In genomic region chr2:74714881-74715280, GRCm38 (mm10) we compare ENCODE assay signal across 13 mouse cellular contexts. TPM values are rescaled to one million over a fixed set of nuclear protein-coding genes. Genes with fewer than 3 reads are reported as not detected.
DNase-seq lines count a peak whose midpoint lies in the region; ATAC-seq and TF ChIP-seq lines count a peak whose summit lies in the region.
"Had no signal": no experiment of that assay in that cellular context is flagged by ENCODE, and none has a peak within 500 bp of the region (broad histone marks: within the 10 kb centered on the region; RNA-seq: fewer than 3 reads in every experiment).

No protein-coding gene starts in this region.

- TF ChIP-seq POLR2A in embryonic fibroblast, embryonic 13.5 days (IDR thresholded peaks at IDR 0.05; ENCODE audit: low read depth, low read length): peak; percentile 62

- no peak for TF ChIP-seq CTCF in embryonic fibroblast, embryonic 13.5 days (IDR thresholded peaks at IDR 0.05; ENCODE audit: borderline replicate concordance, insufficient read depth, low read length)
- TF ChIP-seq CTCF in layer of hippocampus, adult 2 months (conservative IDR thresholded peaks at IDR 0.05): no peak

- H3K36me3 ChIP-seq in heart, embryonic 13.5 days: no peaks in the 10 kb centered on the region
- H3K36me3 ChIP-seq in heart, embryonic 11.5 days (ENCODE audit: control insufficient read depth, insufficient read depth, low read length): no peaks in the 10 kb centered on the region
- H3K36me3 ChIP-seq in limb, embryonic 10.5 days: 0 out of 2 replicates have a peak, but pooled peaks cover 5% of the 10 kb centered on the region
- H3K36me3 ChIP-seq: forebrain, embryonic 15.5 days; heart, embryonic 15.5 days had no signal

- H3K9me3 ChIP-seq in heart, embryonic 13.5 days: no peaks in the 10 kb centered on the region
- no peaks in the 10 kb centered on the region for H3K9me3 ChIP-seq in heart, embryonic 11.5 days (replicated peaks; ENCODE audit: control insufficient read depth, low read length)
- no peaks in the 10 kb centered on the region for H3K9me3 ChIP-seq in limb, embryonic 10.5 days (replicated peaks)
- H3K9me3 ChIP-seq: forebrain, embryonic 15.5 days; heart, embryonic 15.5 days had no signal

- H3K27me3 ChIP-seq in heart, embryonic 13.5 days (replicated peaks): peaks cover 100% of the 10 kb centered on the region
- peaks cover 93% of the 10 kb centered on the region for H3K27me3 ChIP-seq in heart, embryonic 11.5 days (ENCODE audit: control insufficient read depth, insufficient read depth, low read length)
- H3K27me3 ChIP-seq in limb, embryonic 10.5 days (ENCODE audit: low read depth, poor library complexity, severe bottlenecking): peaks cover 36% of the 10 kb centered on the region

- H3K4me2 ChIP-seq in heart, embryonic 13.5 days: 0 out of 2 replicates have a peak overlapping the region, but pooled peaks have one; percentile 8
- no peak overlapping the region for H3K4me2 ChIP-seq in heart, embryonic 11.5 days
- H3K4me2 ChIP-seq: forebrain, embryonic 15.5 days had no signal

- WGBS in heart, embryonic 13.5 days: 1% methylated on average over 14 of the region's 14 CpGs
- under 1% methylated on average over 14 of the region's 14 CpGs for WGBS in heart, embryonic 11.5 days (ENCODE audit: insufficient replicate concordance)
- WGBS in limb, embryonic 10.5 days: under 1% methylated on average over 14 of the region's 14 CpGs

- peak; percentile 82 for DNase-seq in NIH3T3 (ENCODE audit: low read depth)
- DNase-seq in limb, embryonic 10.5 days (ENCODE audit: low spot score): peak; percentile 72
- DNase-seq in Muller cell, postnatal 12 days (ENCODE audit: inconsistent ontology term): no peak
- DNase-seq in spleen, postnatal 4 days (ENCODE audit: low spot score in 2 of 2): no peak
- DNase-seq in layer of hippocampus, adult 2 months (ENCODE audit: low spot score in 2 of 2): no peak
- DNase-seq: layer of hippocampus, postnatal 36 days had no signal

- no peak for ATAC-seq in heart, embryonic 13.5 days (ENCODE audit: extremely low read depth, insufficient number of reproducible peaks, low FRiP score, low TSS enrichment)
- no peak for ATAC-seq in heart, embryonic 11.5 days (replicated peaks; ENCODE audit: insufficient number of reproducible peaks, low FRiP score, low TSS enrichment)
- ATAC-seq: forebrain, embryonic 15.5 days had no signal

- H3K4me1 ChIP-seq in heart, embryonic 13.5 days: peaks cover 13% of the 10 kb centered on the region
- peaks cover 5% of the 10 kb centered on the region; the same call in 1 of the 2 replicates for H3K4me1 ChIP-seq in heart, embryonic 11.5 days (ENCODE audit: control insufficient read depth, insufficient read depth, low read length)
- no peaks in the 10 kb centered on the region for H3K4me1 ChIP-seq in embryonic fibroblast, embryonic 13.5 days (ENCODE audit: control insufficient read depth, insufficient read depth, low read length)
- peaks cover 78% of the 10 kb centered on the region for H3K4me1 ChIP-seq in limb, embryonic 10.5 days

- no peak overlapping the region for H3K27ac ChIP-seq in heart, embryonic 13.5 days (replicated peaks)
- H3K27ac ChIP-seq in heart, embryonic 11.5 days (ENCODE audit: low read depth, low read length): no peak overlapping the region
- peak overlapping the region; percentile 72 for H3K27ac ChIP-seq in embryonic fibroblast, embryonic 13.5 days (ENCODE audit: insufficient read depth, low read length)
- H3K27ac ChIP-seq in limb, embryonic 10.5 days: peak overlapping the region; percentile 97
- no peak overlapping the region for H3K27ac ChIP-seq in layer of hippocampus, adult 2 months
- H3K27ac ChIP-seq: forebrain, embryonic 15.5 days; heart, embryonic 15.5 days had no signal

- H3K9ac ChIP-seq in heart, embryonic 13.5 days: no peak overlapping the region
- H3K9ac ChIP-seq in heart, embryonic 11.5 days (ENCODE audit: low read depth, low read length): no peak overlapping the region
- H3K9ac ChIP-seq: forebrain, embryonic 15.5 days; heart, embryonic 15.5 days had no signal

- H3K4me3 ChIP-seq in heart, embryonic 13.5 days: no peak overlapping the region
- H3K4me3 ChIP-seq in heart, embryonic 11.5 days (ENCODE audit: low read depth, low read length): no peak overlapping the region
- H3K4me3 ChIP-seq in embryonic fibroblast, embryonic 13.5 days (ENCODE audit: insufficient read depth, low read length): no peak overlapping the region
- peak overlapping the region; percentile 89 for H3K4me3 ChIP-seq in limb, embryonic 10.5 days
- no peak overlapping the region for H3K4me3 ChIP-seq in layer of hippocampus, adult 2 months
- H3K4me3 ChIP-seq: forebrain, embryonic 15.5 days; heart, embryonic 15.5 days had no signal

RNA-seq across cellular contexts. Expression of gene Hoxd4, which starts 3.2 kb away (rescaled TPM):
- polyA plus RNA-seq in heart, embryonic 13.5 days (2015; fragmentation: Nextera tagmentation; extraction: Ambion mirVana): not detected in 2 replicates
- polyA plus RNA-seq in heart, embryonic 11.5 days (2014; fragmentation: Nextera tagmentation; extraction: Ambion mirVana): not detected in 2 replicates
- polyA plus RNA-seq in embryonic fibroblast, embryonic 13.5 days (2011; ENCODE audit: insufficient read length, low read depth, missing spikeins): 4.1 and 6.7 TPM in 2 replicates
- 1.2 and 2.3 TPM in 2 replicates for polyA plus RNA-seq in limb, embryonic 10.5 days (2016; fragmentation: Nextera tagmentation; extraction: Ambion mirVana)
- total RNA-seq in layer of hippocampus, adult 2 months (2021): not detected
- total RNA-seq: layer of hippocampus, postnatal 36 days; neutrophil, adult 5-6 weeks had no signal
- polyA plus RNA-seq: forebrain, embryonic 15.5 days; lung, embryonic 16.5 days had no signal

RNA-seq across cellular contexts. Expression of gene Hoxd3, which starts 3.2 kb away (rescaled TPM):
- polyA plus RNA-seq in heart, embryonic 13.5 days (2015; fragmentation: Nextera tagmentation; extraction: Ambion mirVana): 0.74 and 0.89 TPM in 2 replicates
- 2.0 and 3.1 TPM in 2 replicates for polyA plus RNA-seq in heart, embryonic 11.5 days (2014; fragmentation: Nextera tagmentation; extraction: Ambion mirVana)
- 2.7 and 3.3 TPM in 2 replicates for polyA plus RNA-seq in embryonic fibroblast, embryonic 13.5 days (2011; ENCODE audit: insufficient read length, low read depth, missing spikeins)
- 1.4 and 3.0 TPM in 2 replicates for polyA plus RNA-seq in limb, embryonic 10.5 days (2016; fragmentation: Nextera tagmentation; extraction: Ambion mirVana)
- total RNA-seq in layer of hippocampus, adult 2 months (2021): not detected
- total RNA-seq: layer of hippocampus, postnatal 36 days; neutrophil, adult 5-6 weeks had no signal
- polyA plus RNA-seq: forebrain, embryonic 15.5 days had no signal

RNA-seq across cellular contexts. Expression of gene Hoxd8, which starts 10.5 kb away (rescaled TPM):
- 0.07 and 0.23 TPM in 2 replicates for polyA plus RNA-seq in heart, embryonic 13.5 days (2015; fragmentation: Nextera tagmentation; extraction: Ambion mirVana)
- polyA plus RNA-seq in heart, embryonic 11.5 days (2014; fragmentation: Nextera tagmentation; extraction: Ambion mirVana): 0.27 and 0.30 TPM in 2 replicates
- polyA plus RNA-seq in embryonic fibroblast, embryonic 13.5 days (2011; ENCODE audit: insufficient read length, low read depth, missing spikeins): 9.9 and 16.5 TPM in 2 replicates
- 11.6 and 17.4 TPM in 2 replicates for polyA plus RNA-seq in limb, embryonic 10.5 days (2016; fragmentation: Nextera tagmentation; extraction: Ambion mirVana)
- not detected for total RNA-seq in layer of hippocampus, adult 2 months (2021)
- total RNA-seq: layer of hippocampus, postnatal 36 days; neutrophil, adult 5-6 weeks had no signal

RNA-seq across cellular contexts. Expression of gene Gm28230, which starts 11.6 kb away (rescaled TPM):
- 0.09 TPM in 1 of 2 replicates, not detected in the other for polyA plus RNA-seq in heart, embryonic 13.5 days (2015; fragmentation: Nextera tagmentation; extraction: Ambion mirVana)
- 0.10 TPM in 1 of 2 replicates, not detected in the other for polyA plus RNA-seq in heart, embryonic 11.5 days (2014; fragmentation: Nextera tagmentation; extraction: Ambion mirVana)
- 0.70 and 1.4 TPM in 2 replicates for polyA plus RNA-seq in embryonic fibroblast, embryonic 13.5 days (2011; ENCODE audit: insufficient read length, low read depth, missing spikeins)
- 0.70 and 0.79 TPM in 2 replicates for polyA plus RNA-seq in limb, embryonic 10.5 days (2016; fragmentation: Nextera tagmentation; extraction: Ambion mirVana)
- total RNA-seq in layer of hippocampus, adult 2 months (2021): not detected
- total RNA-seq: layer of hippocampus, postnatal 36 days; neutrophil, adult 5-6 weeks had no signal
- polyA plus RNA-seq: forebrain, embryonic 15.5 days; heart, embryonic 15.5 days; lung, embryonic 16.5 days had no signal

RNA-seq across cellular contexts. Expression of gene Hoxd9, which starts 17.4 kb away (rescaled TPM):
- polyA plus RNA-seq in heart, embryonic 13.5 days (2015; fragmentation: Nextera tagmentation; extraction: Ambion mirVana): not detected in 2 replicates
- 0.13 TPM in 1 of 2 replicates, not detected in the other for polyA plus RNA-seq in heart, embryonic 11.5 days (2014; fragmentation: Nextera tagmentation; extraction: Ambion mirVana)
- polyA plus RNA-seq in embryonic fibroblast, embryonic 13.5 days (2011; ENCODE audit: insufficient read length, low read depth, missing spikeins): 2.1 and 3.5 TPM in 2 replicates
- 38.0 and 52.3 TPM in 2 replicates for polyA plus RNA-seq in limb, embryonic 10.5 days (2016; fragmentation: Nextera tagmentation; extraction: Ambion mirVana)
- total RNA-seq in layer of hippocampus, adult 2 months (2021): not detected
- total RNA-seq: layer of hippocampus, postnatal 36 days; neutrophil, adult 5-6 weeks had no signal
- polyA plus RNA-seq: forebrain, embryonic 15.5 days had no signal

Comparison
In these comparisons a context has a peak if more than half of its experiments do, and no peak if none do; other contexts are left out.
1. H3K27ac ChIP-seq: peak in embryonic fibroblast, embryonic 13.5 days (single experiment) and limb, embryonic 10.5 days (single experiment); none in heart, embryonic 13.5 days (single experiment), heart, embryonic 11.5 days (single experiment) and layer of hippocampus, adult 2 months (single experiment).
2. DNase-seq: peak in NIH3T3 (single experiment) and limb, embryonic 10.5 days (single experiment); none in Muller cell, postnatal 12 days (single experiment), spleen, postnatal 4 days (0 of 2) and layer of hippocampus, adult 2 months (0 of 2).